Mouse (Mus musculus) CH12.LX (cell line): ENCODE measurements around the gene Srebf2. TPM values are rescaled to one million over a fixed set of nuclear protein-coding genes. Genes with fewer than 3 reads are reported as not detected.
A peak's percentile ranks its signal among the peaks of the same experiment; 100 is the strongest.

Experiments
- DNase-seq: peaks from one replicate; pipeline ENCODE4 v3.0.0-alpha.2; 2013; ENCODE audit errors: extremely low read depth
- H3K27ac ChIP-seq: 2 replicates; pipeline ENCODE4 v1.5.1; 2012; ENCODE audit warnings: low read depth, mild to moderate bottlenecking, control low read depth, moderate library complexity; ENCODE audit not compliant: insufficient read depth
- H3K27me3 ChIP-seq: replicated peaks from 2 replicates; pipeline ENCODE3; 2012; ENCODE audit warnings: inconsistent platforms
- H3K36me3 ChIP-seq, 2 experiments: replicated peaks in 1 of 2; 2 replicates each; pipeline versions ENCODE3 to v1.6.1; 2012; ENCODE audit warnings: inconsistent platforms in 1 of 2, low read length in 1 of 2, mild to moderate bottlenecking in 1 of 2, mixed read lengths in 1 of 2, moderate library complexity in 1 of 2; ENCODE audit not compliant: control insufficient read depth in 1 of 2, insufficient read depth in 1 of 2
- H3K4me1 ChIP-seq, 2 experiments: 2 replicates each; pipeline ENCODE4 v1.6.1; 2012; ENCODE audit warnings: inconsistent platforms in 1 of 2, moderate library complexity in 1 of 2; ENCODE audit not compliant: insufficient read depth in 2 of 2, control insufficient read depth in 1 of 2
- H3K4me2 ChIP-seq: 2 replicates; pipeline ENCODE4 v1.6.1; 2012; ENCODE audit warnings: low read depth, mild to moderate bottlenecking, control low read depth; ENCODE audit not compliant: poor library complexity, insufficient read depth, severe bottlenecking
- H3K4me3 ChIP-seq, 3 experiments: fragments of 150-350 bp in 1 of 3; sonication (generic) in 1 of 3; replicated peaks in 1 of 3; 2 replicates each; pipeline versions ENCODE3 to v1.5.1; 2011 to 2012; ENCODE audit warnings: low read depth in 2 of 3, low read length in 2 of 3, mild to moderate bottlenecking in 2 of 3, moderate library complexity in 2 of 3, control low read depth in 1 of 3, improper control_type of control experiment in 1 of 3, inconsistent platforms in 1 of 3, mixed read lengths in 1 of 3; ENCODE audit not compliant: poor library complexity in 1 of 3
- H3K79me2 ChIP-seq: replicated peaks from 2 replicates; pipeline ENCODE4 v1.6.1; 2012; ENCODE audit warnings: mild to moderate bottlenecking, moderate library complexity; ENCODE audit not compliant: control insufficient read depth, poor library complexity, insufficient read depth, severe bottlenecking; ENCODE audit errors: extremely low read depth
- H3K9ac ChIP-seq: 2 replicates; pipeline ENCODE4 v1.6.1; 2012; ENCODE audit warnings: low read depth, mild to moderate bottlenecking, control low read depth, moderate library complexity; ENCODE audit not compliant: insufficient read depth
- H3K9me3 ChIP-seq: replicated peaks from 2 replicates; pipeline ENCODE3; 2012; ENCODE audit warnings: low read length, inconsistent platforms, mixed read lengths
- BHLHE40 ChIP-seq: IDR thresholded peaks from 2 replicates; pipeline ENCODE4 v1.6.1; 2011; ENCODE audit warnings: mild to moderate bottlenecking, low read depth, low read length, improper control_type of control experiment
- CHD1 ChIP-seq: IDR thresholded peaks from 2 replicates; pipeline ENCODE4 v1.6.1; 2012; ENCODE audit warnings: low read depth, low read length, improper control_type of control experiment, inconsistent platforms
- CHD2 ChIP-seq: IDR thresholded peaks from 2 replicates; pipeline ENCODE4 v1.6.1; 2011; ENCODE audit warnings: low read length, improper control_type of control experiment
- ELF1 ChIP-seq: IDR thresholded peaks from 2 replicates; pipeline ENCODE4 v1.6.1; 2014; ENCODE audit warnings: low read depth, mild to moderate bottlenecking, inconsistent platforms, low read length, improper control_type of control experiment
- EP300 ChIP-seq: IDR thresholded peaks from 2 replicates; pipeline ENCODE4 v1.6.1; 2011; ENCODE audit warnings: low read length, improper control_type of control experiment
- ETS1 ChIP-seq: conservative IDR thresholded peaks from 2 replicates; pipeline ENCODE4 v1.6.1; 2012; ENCODE audit warnings: low read depth, mild to moderate bottlenecking, inconsistent platforms, low read length, improper control_type of control experiment, moderate library complexity
- IRF4 ChIP-seq: IDR thresholded peaks from 2 replicates; pipeline ENCODE4 v1.6.1; 2014; ENCODE audit warnings: low read depth, mild to moderate bottlenecking, inconsistent platforms, low read length, improper control_type of control experiment
- JUN ChIP-seq: IDR thresholded peaks from 2 replicates; pipeline ENCODE4 v1.6.1; 2011; ENCODE audit warnings: low read depth, mild to moderate bottlenecking, low read length, improper control_type of control experiment, moderate library complexity; ENCODE audit not compliant: insufficient read depth
- KAT2A ChIP-seq: IDR thresholded peaks from 2 replicates; pipeline ENCODE4 v1.6.1; 2012; ENCODE audit warnings: low read length, improper control_type of control experiment, inconsistent platforms; ENCODE audit not compliant: insufficient replicate concordance
- MAFK ChIP-seq: IDR thresholded peaks from 2 replicates; pipeline ENCODE4 v1.6.1; 2011; ENCODE audit warnings: low read length, improper control_type of control experiment; ENCODE audit not compliant: insufficient replicate concordance
- MAX ChIP-seq: IDR thresholded peaks from 2 replicates; pipeline ENCODE4 v1.6.1; 2011; ENCODE audit warnings: low read length, improper control_type of control experiment
- MAZ ChIP-seq: IDR thresholded peaks from 2 replicates; pipeline ENCODE4 v1.6.1; 2012; ENCODE audit warnings: low read depth, mild to moderate bottlenecking, inconsistent platforms, low read length, improper control_type of control experiment, moderate library complexity
- MEF2A ChIP-seq: IDR thresholded peaks from 2 replicates; pipeline ENCODE4 v1.6.1; 2014; ENCODE audit warnings: low read depth, mild to moderate bottlenecking, inconsistent platforms, low read length, improper control_type of control experiment, borderline replicate concordance
- MXI1 ChIP-seq: IDR thresholded peaks from 2 replicates; pipeline ENCODE4 v1.6.1; 2011; ENCODE audit warnings: mild to moderate bottlenecking, low read depth, low read length, improper control_type of control experiment
- MYC ChIP-seq: IDR thresholded peaks from 2 replicates; pipeline ENCODE4 v1.6.1; 2011; ENCODE audit warnings: low read depth, mild to moderate bottlenecking, improper control_type of control experiment, low read length
- NELFE ChIP-seq: IDR thresholded peaks from 2 replicates; pipeline ENCODE4 v1.6.1; 2011; ENCODE audit warnings: low read depth, low read length, improper control_type of control experiment
- NRF1 ChIP-seq: IDR thresholded peaks from 2 replicates; pipeline ENCODE4 v1.6.1; 2014; ENCODE audit warnings: low read depth, mild to moderate bottlenecking, inconsistent platforms, low read length, improper control_type of control experiment, moderate library complexity
- POLR2A ChIP-seq: IDR thresholded peaks from 2 replicates; pipeline ENCODE4 v1.6.1; 2011; ENCODE audit warnings: low read depth, mild to moderate bottlenecking, improper control_type of control experiment, low read length
- RCOR1 ChIP-seq: conservative IDR thresholded peaks from 2 replicates; pipeline ENCODE4 v1.6.1; 2012; ENCODE audit warnings: low read depth, mild to moderate bottlenecking, inconsistent platforms, low read length, improper control_type of control experiment
- SIN3A ChIP-seq: IDR thresholded peaks from 2 replicates; pipeline ENCODE4 v1.6.1; 2012; ENCODE audit warnings: low read length, improper control_type of control experiment, inconsistent platforms
- SMC3 ChIP-seq: IDR thresholded peaks from 2 replicates; pipeline ENCODE4 v1.6.1; 2011; ENCODE audit warnings: low read depth, low read length, improper control_type of control experiment
- TBP ChIP-seq: conservative IDR thresholded peaks from 2 replicates; pipeline ENCODE4 v1.6.1; 2011; ENCODE audit warnings: low read depth, low read length, improper control_type of control experiment
- TCF12 ChIP-seq: IDR thresholded peaks from 2 replicates; pipeline ENCODE4 v1.6.1; 2014; ENCODE audit warnings: low read depth, mild to moderate bottlenecking, inconsistent platforms, low read length, improper control_type of control experiment
- USF2 ChIP-seq: conservative IDR thresholded peaks from 2 replicates; pipeline ENCODE4 v1.6.1; 2011; ENCODE audit warnings: low read depth, low read length, improper control_type of control experiment
- ZC3H11A ChIP-seq: IDR thresholded peaks from 2 replicates; pipeline ENCODE4 v1.6.1; 2012; ENCODE audit warnings: low read depth, mild to moderate bottlenecking, inconsistent platforms, low read length, improper control_type of control experiment
- ZMIZ1 ChIP-seq: IDR thresholded peaks from 2 replicates; pipeline ENCODE4 v1.6.1; 2012; ENCODE audit warnings: low read depth, mild to moderate bottlenecking, inconsistent platforms, low read length, improper control_type of control experiment
- dilution Hi-C: fragments of 300-500 bp; cut with MboI; formaldehyde crosslinking; loops from 2 replicates; pipeline ENCODE4 v1.14.3; 2020; ENCODE audit warnings: low sequenced_read_pairs; ENCODE audit not compliant: extremely low pct_unique_long_range_greater_than_20kb, extremely low pct_ligation_motif_present
- in situ Hi-C: fragments of 300-500 bp; cut with MboI; formaldehyde crosslinking; loops from 3 replicates; pipeline ENCODE4 v1.14.3; 2019; ENCODE audit warnings: low sequenced_read_pairs, low pct_ligation_motif_present, low pct_unique_long_range_greater_than_20kb, mixed read lengths
- polyA plus RNA-seq: library from polyadenylated mRNA; unstranded; fragments of >175 nt; gene quantifications from 2 replicates; pipeline ENCODE4 v1.2.1, GENCODE M21; 2012; ENCODE audit warnings: low read depth; ENCODE audit not compliant: insufficient read length
- total RNA-seq, 2 experiments: library from RNA; depleted of rRNA; stranded (reverse); fragments of 300-350 nt in 1 of 2; fragments of >200 nt in 1 of 2; gene quantifications; 2 replicates each; pipeline ENCODE4 v1.2.3; 2012 to 2014

The Srebf2 gene
- total and polyA plus RNA-seq, 3 experiments, result 94.3 to 253 (median 159) TPM

GRCm38 (mm10) chr15:82216142-82216827 is 69.3 kb downstream of the Srebf2 start:
- no peak; the same call in 1 of the 2 replicates for TF ChIP-seq SIN3A
- TF ChIP-seq MAFK, result no peak
- TF ChIP-seq ZMIZ1, result no peak
- peak; percentile 74 for TF ChIP-seq MEF2A
- TF ChIP-seq CHD2, result peak; percentile 74
- TF ChIP-seq RCOR1, result no peak; the same call in 1 of the 2 replicates
- peak; percentile 87 for TF ChIP-seq MXI1
- no peak for TF ChIP-seq KAT2A
- TF ChIP-seq TBP, result 0 out of 2 replicates have a peak, but pooled peaks have one; percentile 13
- TF ChIP-seq POLR2A, result peak; percentile 40; the same call in 1 of the 2 replicates
- peak; percentile 90 for TF ChIP-seq ETS1
- no peak for TF ChIP-seq MYC
- peak; percentile 62 for TF ChIP-seq NRF1
- TF ChIP-seq JUN, result no peak
- TF ChIP-seq NELFE, result peak; percentile 39; the same call in 1 of the 2 replicates
- TF ChIP-seq ELF1, result no peak; the same call in 1 of the 2 replicates
- TF ChIP-seq SMC3, result no peak
- peak; percentile 85 for TF ChIP-seq IRF4
- TF ChIP-seq EP300, result peak; percentile 63
- peak; percentile 54; the same call in 1 of the 2 replicates for TF ChIP-seq MAX
- TF ChIP-seq CHD1, result no peak; the same call in 1 of the 2 replicates
- TF ChIP-seq ZC3H11A, result no peak
- TF ChIP-seq MAZ, result peak; percentile 95
- TF ChIP-seq USF2, result no peak
- peak; percentile 95 for TF ChIP-seq TCF12
- peak; percentile 99 for TF ChIP-seq BHLHE40
- H3K27ac ChIP-seq, result peak overlapping the region; percentile 99
- peak overlapping the region; percentile 57 to 75 (median 63) for H3K4me3 ChIP-seq
- H3K4me1 ChIP-seq, result peaks cover 18 to 61% of the 10 kb centered on the region in 2 experiments
- H3K36me3 ChIP-seq, result peaks cover 0 to 8% of the 10 kb centered on the region in 2 experiments
- peak overlapping the region; percentile 89 for H3K4me2 ChIP-seq
- DNase-seq, result no peak
- H3K9me3 ChIP-seq, result no peaks in the 10 kb centered on the region
- peaks cover 36% of the 10 kb centered on the region for H3K79me2 ChIP-seq
- in situ Hi-C loops, result loop anchor here (10.0 kb wide), 1 partner anchor 71 kb away; the partner anchor contains the start of gene Srebf2
- H3K27me3 ChIP-seq, result no peaks in the 10 kb centered on the region
- dilution Hi-C loops, result no loop called here
- peak overlapping the region; percentile 93 for H3K9ac ChIP-seq
